Mouse (Mus musculus) CD4-positive, CD25-positive, alpha-beta regulatory T cell, adult 9 weeks (primary cell): ENCODE measurements around the gene Ubap1. TPM values are rescaled to one million over a fixed set of nuclear protein-coding genes. Genes with fewer than 3 reads are reported as not detected.

Experiments used
- polyA plus RNA-seq: library from polyadenylated mRNA; unstranded; fragments of 100-300 nt; shearing (Covaris generic); gene quantifications from one replicate; pipeline ENCODE4 v1.2.1, GENCODE M21; 2017

The Ubap1 gene
- polyA plus RNA-seq: 95.5 TPM

GRCm38 (mm10) chr4:41348584-41349198 is at the start of gene Ubap1:
TSS of gene Ubap1 (plus strand) at chr4:41348996.

GRCm38 (mm10) chr4:41314141-41315129 is 34.4 kb upstream of the Ubap1 start, which contains the start of gene Dcaf12:
TSS of gene Dcaf12 (minus strand) at chr4:41314889.

Other genes with a start within 250 kb of the Ubap1 start
- gene Nol6, start 224.5 kb upstream of the Ubap1 start, polyA plus RNA-seq: 65.1 TPM
- gene Ube2r2, start 213.3 kb upstream of the Ubap1 start, polyA plus RNA-seq: 19.8 TPM
- gene Ubap2, start 73.9 kb upstream of the Ubap1 start, polyA plus RNA-seq: 43.9 TPM
- gene Dcaf12, start 34.1 kb upstream of the Ubap1 start, polyA plus RNA-seq: 39.9 TPM
- 1.6 TPM for gene Kif24, start 115.9 kb downstream of the Ubap1 start, polyA plus RNA-seq
- gene Nudt2, start 116.2 kb downstream of the Ubap1 start, polyA plus RNA-seq: 19.4 TPM
- not detected for gene AI464131, start 154.1 kb downstream of the Ubap1 start, polyA plus RNA-seq
- gene 1110017D15Rik, start 168.3 kb downstream of the Ubap1 start, polyA plus RNA-seq: not detected
- gene Fam219a, start 220.5 kb downstream of the Ubap1 start, polyA plus RNA-seq: 0.88 TPM
- not detected for gene Dnaic1, start 220.8 kb downstream of the Ubap1 start, polyA plus RNA-seq